Mouse (Mus musculus): ENCODE data around the gene Nat9. TPM values are rescaled to one million over a fixed set of nuclear protein-coding genes. Genes with fewer than 3 reads are reported as not detected.
A peak's percentile ranks its signal among the peaks of the same experiment; 100 is the strongest.

Gene Nat9
- 10 to 100 TPM; 20.7 to 25.1 TPM for total RNA-seq (2021)
- long read RNA-seq, experiment 1, transcript Nat9-203 (7 exons, 1,204 nt) = major isoform, 7 of 11 reads
- long read RNA-seq, experiment 1, partial matches to known transcripts = 0 of 11 reads
- long read RNA-seq, experiment 1, other reads (novel, unspliced or antisense) = 1 of 11 reads
- long read RNA-seq, experiment 2, transcript Nat9-203 (7 exons, 1,204 nt) = major isoform, 16 of 23 reads
- long read RNA-seq, experiment 2, partial matches to known transcripts = 5 of 23 reads
- long read RNA-seq, experiment 2, other reads (novel, unspliced or antisense) = 0 of 23 reads

- DNase-seq = no peak
Measured at GRCm38 (mm10) chr11:115187693-115188092, at the start of gene Nat9. Nat9 (minus strand) TSS chr11:115187859.

GRCm38 (mm10) chr11:115236570-115236969 lies 48.9 kb upstream of the Nat9 start:
- no peak for DNase-seq

GRCm38 (mm10) chr11:115234320-115235044 lies 46.8 kb upstream of the Nat9 start:
- no peak for DNase-seq

GRCm38 (mm10) chr11:115233526-115234290 lies 46.0 kb upstream of the Nat9 start:
- no peak for DNase-seq

- DNase-seq = no peak
Measured at GRCm38 (mm10) chr11:115232889-115233288, 45.2 kb upstream of the Nat9 start.

GRCm38 (mm10) chr11:115231924-115232323 lies 44.3 kb upstream of the Nat9 start:
- DNase-seq = no peak

- DNase-seq = peak in 1 of 2 experiments; percentile 31
Measured at GRCm38 (mm10) chr11:115231168-115231915, 43.7 kb upstream of the Nat9 start.

- DNase-seq = peak; percentile 48 to 56
Measured at GRCm38 (mm10) chr11:115229021-115229930, 41.6 kb upstream of the Nat9 start.

GRCm38 (mm10) chr11:115228430-115228829 lies 40.8 kb upstream of the Nat9 start:
- no peak for DNase-seq

GRCm38 (mm10) chr11:115227640-115228039 lies 40.0 kb upstream of the Nat9 start:
- DNase-seq = no peak

- DNase-seq = peak in 1 of 2 experiments; percentile 27
Measured at GRCm38 (mm10) chr11:115226811-115227491, 39.3 kb upstream of the Nat9 start.

GRCm38 (mm10) chr11:115225301-115225700 lies 37.6 kb upstream of the Nat9 start:
- no peak for DNase-seq

GRCm38 (mm10) chr11:115224889-115225288 lies 37.2 kb upstream of the Nat9 start:
- DNase-seq = peak in 1 of 2 experiments; percentile 58

- no peak for DNase-seq
Measured at GRCm38 (mm10) chr11:115223877-115224276, 36.2 kb upstream of the Nat9 start.

GRCm38 (mm10) chr11:115223451-115223850 lies 35.8 kb upstream of the Nat9 start:
- no peak for DNase-seq

- DNase-seq = no peak
Measured at GRCm38 (mm10) chr11:115222570-115222969, 34.9 kb upstream of the Nat9 start.

- no peak for DNase-seq
Measured at GRCm38 (mm10) chr11:115222077-115222476, 34.4 kb upstream of the Nat9 start.

GRCm38 (mm10) chr11:115219685-115220084 lies 32.0 kb upstream of the Nat9 start:
- DNase-seq = no peak

GRCm38 (mm10) chr11:115219263-115219662 lies 31.6 kb upstream of the Nat9 start:
- DNase-seq = peak; percentile 77 to 80

Measured in heart, adult 18-20 months (tissue).